Mouse (Mus musculus) kidney, postnatal 0 days (tissue): ENCODE data around the gene Slc25a1. TPM values are rescaled to one million over a fixed set of nuclear protein-coding genes. Genes with fewer than 3 reads are reported as not detected.
A peak's percentile ranks its signal among the peaks of the same experiment; 100 is the strongest.

ENCODE experiments used
- ATAC-seq: fragments of 200-750 bp; cut with Nextera tagmentation; replicated peaks from 2 replicates; pipeline ENCODE4 v1.8.0; 2017; ENCODE audit warnings: low read depth, moderate number of reproducible peaks, moderate TSS enrichment, moderate library complexity; ENCODE audit not compliant: low FRiP score
- DNase-seq: peaks from one replicate; pipeline ENCODE4 v3.0.0-alpha.2; 2016; ENCODE audit warnings: low spot score
- H3K27ac ChIP-seq: fragments of 300-500 bp; sonication (generic); 2 replicates; pipeline ENCODE4 v1.5.1; 2014; ENCODE audit warnings: mild to moderate bottlenecking
- H3K27me3 ChIP-seq: fragments of 300-500 bp; sonication (generic); 2 replicates; pipeline ENCODE4 v1.6.1; 2014; ENCODE audit warnings: low read length, mixed read lengths; ENCODE audit not compliant: insufficient read depth
- H3K36me3 ChIP-seq: fragments of 300-500 bp; sonication (generic); 2 replicates; pipeline ENCODE4 v1.6.1; 2014; ENCODE audit warnings: low read length, mixed read lengths; ENCODE audit not compliant: insufficient read depth
- H3K4me1 ChIP-seq: fragments of 300-500 bp; sonication (generic); replicated peaks from 2 replicates; pipeline ENCODE4 v1.6.1; 2014; ENCODE audit warnings: antibody characterized with exemption, low read length, mixed read lengths; ENCODE audit not compliant: insufficient read depth
- H3K4me2 ChIP-seq: fragments of 300-500 bp; sonication (generic); 2 replicates; pipeline ENCODE4 v1.6.1; 2014; ENCODE audit warnings: mild to moderate bottlenecking, low read length, moderate library complexity, mixed read lengths
- H3K4me3 ChIP-seq: fragments of 300-500 bp; sonication (generic); replicated peaks from 2 replicates; pipeline ENCODE4 v1.5.1; 2014; ENCODE audit warnings: low read depth, low read length
- H3K9ac ChIP-seq: fragments of 300-500 bp; sonication (generic); 2 replicates; pipeline ENCODE4 v1.6.1; 2014; ENCODE audit warnings: low read depth, low read length
- H3K9me3 ChIP-seq: fragments of 300-500 bp; sonication (generic); replicated peaks from 2 replicates; pipeline ENCODE4 v1.6.1; 2016; ENCODE audit warnings: low read length, inconsistent platforms, mixed read lengths
- CTCF ChIP-seq: IDR thresholded peaks from 2 replicates; pipeline ENCODE4 v1.5.1; 2016; ENCODE audit warnings: antibody characterized with exemption, low read depth, mild to moderate bottlenecking, moderate library complexity
- WGBS: fragments of 180-500 bp; shearing (Covaris S2); extraction: QIAGEN DNeasy Blood & Tissue Kit; methylation state at CpG from one replicate; pipeline ENCODE4 v1.1.7; 2014; 5-methylcytosine and 5-hydroxymethylcytosine counted together
- polyA plus RNA-seq: library from polyadenylated mRNA; unstranded; fragments of >200 nt; fragmentation: Nextera tagmentation; extraction: Ambion mirVana; gene quantifications from 2 replicates; pipeline ENCODE4 v1.2.1, GENCODE M21; 2015

The Slc25a1 gene
- polyA plus RNA-seq, 1 experiment from 2014 or later = 116 TPM

GRCm38 (mm10) chr16:17928627-17929104 is 647 bp upstream of the Slc25a1 start:
- Histone ChIP-seq H3K36me3 (0 out of 2 replicates have a peak, but pooled peaks cover 6% of the 10 kb centered on the region), H3K4me2 (peak overlapping the region; percentile 98), H3K9ac (peak overlapping the region; percentile 85), H3K4me1 (no peaks in the 10 kb centered on the region), H3K9me3 (no peaks in the 10 kb centered on the region), H3K4me3 (peak overlapping the region; percentile 78), H3K27ac (peak overlapping the region; percentile 94), H3K27me3 (no peaks in the 10 kb centered on the region)
- peak; percentile 79 for TF ChIP-seq CTCF
- ATAC-seq = peak; percentile 84
- peak; percentile 95 for DNase-seq
- 0% methylated on average over 9 of the region's 9 CpGs for WGBS

- Histone ChIP-seq H3K36me3 (0 out of 2 replicates have a peak, but pooled peaks cover 6% of the 10 kb centered on the region), H3K27me3 (no peaks in the 10 kb centered on the region), H3K27ac (peak overlapping the region; percentile 94), H3K4me2 (peak overlapping the region; percentile 98), H3K9ac (peak overlapping the region; percentile 85), H3K4me3 (peak overlapping the region; percentile 78), H3K4me1 (peaks cover 2% of the 10 kb centered on the region; the same call in 1 of the 2 replicates), H3K9me3 (no peaks in the 10 kb centered on the region)
- peak; percentile 31 for ATAC-seq
- DNase-seq = peak; percentile 28
- no peak for TF ChIP-seq CTCF
- WGBS = under 1% methylated on average over 72 of the region's 72 CpGs
Measured at GRCm38 (mm10) chr16:17927351-17928082, 502 bp downstream of the Slc25a1 start.

- under 1% methylated on average over 14 of the region's 14 CpGs for WGBS
- peaks cover 12% of the 10 kb centered on the region for H3K27me3 ChIP-seq
- H3K36me3 ChIP-seq = 0 out of 2 replicates have a peak, but pooled peaks cover 6% of the 10 kb centered on the region
- peak overlapping the region; percentile 69 for H3K4me2 ChIP-seq
- peak overlapping the region; percentile 73 for H3K9ac ChIP-seq
- H3K9me3 ChIP-seq = no peaks in the 10 kb centered on the region
- TF ChIP-seq CTCF = no peak
- H3K27ac ChIP-seq = peak overlapping the region; percentile 81
- peak overlapping the region; percentile 61 for H3K4me3 ChIP-seq
- DNase-seq (no peak), ATAC-seq (no peak)
- H3K4me1 ChIP-seq = peaks cover 16% of the 10 kb centered on the region; the same call in 1 of the 2 replicates
Measured at GRCm38 (mm10) chr16:17922163-17922538, 5.9 kb downstream of the Slc25a1 start.

GRCm38 (mm10) chr16:17921325-17922162 is 6.5 kb downstream of the Slc25a1 start:
- Histone ChIP-seq H3K27me3 (peaks cover 17% of the 10 kb centered on the region), H3K36me3 (0 out of 2 replicates have a peak, but pooled peaks cover 6% of the 10 kb centered on the region), H3K4me3 (peak overlapping the region; percentile 61), H3K9me3 (no peaks in the 10 kb centered on the region), H3K9ac (peak overlapping the region; percentile 73), H3K4me1 (peaks cover 16% of the 10 kb centered on the region; the same call in 1 of the 2 replicates), H3K4me2 (peak overlapping the region; percentile 83), H3K27ac (peak overlapping the region; percentile 81)
- WGBS = 2% methylated on average over 47 of the region's 47 CpGs
- TF ChIP-seq CTCF = peak; percentile 64
- ATAC-seq (peak; percentile 98), DNase-seq (peak; percentile 99)

- peaks cover 16% of the 10 kb centered on the region; the same call in 1 of the 2 replicates for H3K4me1 ChIP-seq
- peak overlapping the region; percentile 83; the same call in 1 of the 2 replicates for H3K4me2 ChIP-seq
- 13% methylated on average over 20 of the region's 20 CpGs for WGBS
- H3K36me3 ChIP-seq = 0 out of 2 replicates have a peak, but pooled peaks cover 6% of the 10 kb centered on the region
- ATAC-seq (no peak), DNase-seq (no peak)
- H3K27ac ChIP-seq = no peak overlapping the region
- H3K9me3 ChIP-seq = no peaks in the 10 kb centered on the region
- H3K4me3 ChIP-seq = no peak overlapping the region
- TF ChIP-seq CTCF = no peak
- H3K9ac ChIP-seq = peak overlapping the region; percentile 52; the same call in 1 of the 2 replicates
- peaks cover 26% of the 10 kb centered on the region for H3K27me3 ChIP-seq
Measured at GRCm38 (mm10) chr16:17920586-17920985, 7.4 kb downstream of the Slc25a1 start.
